Mouse (Mus musculus) ES-E14 (cell line): Measurements from ENCODE around the gene Selenbp2.
"Not testable (repeated sequence)": the region's sequence is repeated elsewhere in the genome, so short reads cannot be mapped to it uniquely, and the experiment has no call there.

Source experiments
- CHD2 ChIP-seq: IDR thresholded peaks from 2 replicates; pipeline ENCODE4 v1.6.1; 2014; ENCODE audit warnings: mild to moderate bottlenecking, low read depth, low read length, inconsistent platforms
- MAFK ChIP-seq: IDR thresholded peaks from 2 replicates; pipeline ENCODE4 v1.6.1; 2014; ENCODE audit warnings: mild to moderate bottlenecking, low read depth, low read length, inconsistent platforms; ENCODE audit not compliant: insufficient read depth
- ZC3H11A ChIP-seq: IDR thresholded peaks from 2 replicates; pipeline ENCODE4 v1.6.1; 2012; ENCODE audit warnings: low read depth, mild to moderate bottlenecking, inconsistent platforms, low read length, borderline replicate concordance
- ZNF384 ChIP-seq: IDR thresholded peaks from 2 replicates; pipeline ENCODE4 v1.6.1; 2012; ENCODE audit warnings: low read depth, low read length, inconsistent platforms

GRCm38 (mm10) chr3:94690162-94690561 lies 3.2 kb upstream of the Selenbp2 start:
- not testable (repeated sequence) for TF ChIP-seq CHD2, ZNF384, MAFK, ZC3H11A
